Mouse (Mus musculus): ENCODE measurements around the gene Prkg2. TPM values are rescaled to one million over a fixed set of nuclear protein-coding genes. Genes with fewer than 3 reads are reported as not detected.

The Prkg2 gene
- total and polyA plus RNA-seq, 2 experiments from 2014 or later: 2.5 to 2.9 TPM

DNA sequence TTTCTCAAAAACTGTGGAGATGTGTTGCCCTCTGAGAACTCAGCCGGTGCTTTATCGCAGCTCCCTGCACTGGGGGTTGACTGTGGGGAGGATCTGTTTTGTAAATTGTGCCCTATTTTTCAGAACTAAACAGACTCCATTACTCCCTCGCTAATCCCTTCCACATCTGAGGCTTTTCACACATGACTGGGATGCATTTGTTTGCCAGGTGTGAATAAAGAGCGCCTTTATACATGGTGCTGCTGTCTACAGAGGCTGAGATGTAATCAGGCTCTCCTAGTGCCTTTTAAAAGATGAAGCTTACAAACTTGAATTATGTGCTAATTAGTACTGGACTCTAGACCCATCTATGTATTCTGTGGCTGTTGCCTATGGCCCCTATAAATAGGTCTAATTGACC, 50.7 kb downstream of the Prkg2 start:
- Histone ChIP-seq H3K27ac (ENCODE audit: low read depth, low read length) (no peak overlapping the region; the same call in 1 of the 2 replicates), H3K36me3 (ENCODE audit: insufficient read depth, low read length) (no peaks in the 10 kb centered on the region), H3K4me2 (ENCODE audit: low read depth, low read length, poor library complexity, severe bottlenecking) (no peak overlapping the region), H3K9ac (replicated peaks; ENCODE audit: low read length, poor library complexity, severe bottlenecking) (no peak overlapping the region), H3K27me3 (ENCODE audit: insufficient read depth, low read length) (no peaks in the 10 kb centered on the region), H3K4me3 (ENCODE audit: low read depth, low read length) (no peak overlapping the region), H3K9me3 (ENCODE audit: low read length) (no peaks in the 10 kb centered on the region), H3K4me1 (ENCODE audit: insufficient read depth, low read length) (no peaks in the 10 kb centered on the region)
- ATAC-seq (ENCODE audit: low FRiP score): no peak
- 27% methylated on average over 4 of the region's 4 CpGs for WGBS
- TF ChIP-seq CTCF (IDR thresholded peaks at IDR 0.05): no peak
- DNase-seq (ENCODE audit: low spot score): no peak

DNA sequence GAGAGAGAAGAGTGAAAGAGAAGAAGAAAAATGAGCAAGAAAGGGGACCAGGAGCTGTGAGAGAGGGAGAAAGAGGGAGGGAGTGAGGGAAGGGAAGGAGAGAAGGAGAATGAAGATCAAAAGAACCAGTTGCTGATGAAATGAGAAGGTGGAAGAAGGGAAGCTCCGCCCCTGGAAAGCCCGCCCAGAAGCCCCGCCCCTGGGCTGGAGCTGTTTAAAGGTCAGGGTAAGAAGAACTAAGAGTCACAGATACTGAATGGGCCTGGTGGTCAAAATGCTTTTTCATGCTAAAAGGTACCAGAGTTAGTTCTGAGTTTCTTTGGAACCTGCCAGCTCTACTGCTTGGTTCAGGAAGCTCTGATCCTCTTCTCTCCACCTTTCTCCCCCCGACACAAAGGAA, 51.1 kb downstream of the Prkg2 start:
- Histone ChIP-seq H3K4me1 (ENCODE audit: insufficient read depth, low read length) (no peaks in the 10 kb centered on the region), H3K4me3 (ENCODE audit: low read depth, low read length) (no peak overlapping the region), H3K27me3 (ENCODE audit: insufficient read depth, low read length) (no peaks in the 10 kb centered on the region), H3K4me2 (ENCODE audit: low read depth, low read length, poor library complexity, severe bottlenecking) (no peak overlapping the region), H3K9ac (replicated peaks; ENCODE audit: low read length, poor library complexity, severe bottlenecking) (no peak overlapping the region), H3K36me3 (ENCODE audit: insufficient read depth, low read length) (no peaks in the 10 kb centered on the region), H3K9me3 (ENCODE audit: low read length) (no peaks in the 10 kb centered on the region), H3K27ac (ENCODE audit: low read depth, low read length) (no peak overlapping the region)
- DNase-seq (ENCODE audit: low spot score) (no peak), ATAC-seq (ENCODE audit: low FRiP score) (no peak)
- WGBS: 22% methylated on average over 4 of the region's 4 CpGs
- TF ChIP-seq CTCF (IDR thresholded peaks at IDR 0.05): no peak

DNA sequence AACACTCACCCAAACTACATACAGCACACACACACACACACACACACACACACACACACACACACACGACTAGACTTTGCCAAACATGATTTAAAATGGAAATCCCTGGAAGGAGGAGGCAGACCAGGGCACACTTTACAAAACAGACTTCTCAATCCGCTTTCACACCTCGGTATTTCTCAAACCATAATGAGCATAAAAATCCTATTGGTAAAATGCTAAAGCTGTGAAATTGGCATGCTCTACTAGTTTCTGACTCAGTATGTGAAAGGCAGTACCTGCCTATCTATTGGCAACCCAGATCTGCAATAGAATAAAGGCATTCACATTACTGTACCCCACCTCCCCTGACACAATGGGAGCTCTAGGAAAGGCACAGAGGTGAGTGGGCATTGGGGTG, 52.1 kb downstream of the Prkg2 start:
- no peak overlapping the region for H3K4me3 ChIP-seq (ENCODE audit: low read depth, low read length)
- TF ChIP-seq CTCF (IDR thresholded peaks at IDR 0.05): no peak
- no peak overlapping the region for H3K27ac ChIP-seq (ENCODE audit: low read depth, low read length)
- WGBS: 38% methylated on average over 3 of the region's 3 CpGs
- H3K9me3 ChIP-seq (ENCODE audit: low read length): no peaks in the 10 kb centered on the region
- ATAC-seq (ENCODE audit: low FRiP score) (no peak), DNase-seq (ENCODE audit: low spot score) (no peak)
- no peak overlapping the region for H3K4me2 ChIP-seq (ENCODE audit: low read depth, low read length, poor library complexity, severe bottlenecking)
- no peaks in the 10 kb centered on the region for H3K27me3 ChIP-seq (ENCODE audit: insufficient read depth, low read length)
- H3K9ac ChIP-seq (replicated peaks; ENCODE audit: low read length, poor library complexity, severe bottlenecking): no peak overlapping the region
- H3K36me3 ChIP-seq (ENCODE audit: insufficient read depth, low read length): no peaks in the 10 kb centered on the region
- no peaks in the 10 kb centered on the region for H3K4me1 ChIP-seq (ENCODE audit: insufficient read depth, low read length)

DNA sequence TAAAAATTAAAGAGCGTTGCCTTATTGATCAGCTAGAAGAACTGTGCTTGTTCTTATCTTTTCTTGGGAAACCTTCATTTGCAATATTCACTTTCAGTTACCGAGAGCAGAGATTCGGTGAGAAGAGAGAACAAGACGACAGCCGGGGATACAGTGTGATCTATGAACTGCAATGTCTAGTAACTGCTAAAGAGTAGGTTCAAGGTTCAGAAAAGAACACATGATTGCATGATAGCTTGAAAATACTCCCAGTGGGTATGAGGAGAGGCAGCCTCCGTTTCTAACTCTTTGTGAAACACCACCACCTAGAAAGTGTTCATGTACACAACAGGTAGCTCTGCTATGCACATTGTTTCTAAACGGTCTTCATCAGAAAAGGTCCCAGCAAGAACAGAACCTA, 55.8 kb downstream of the Prkg2 start:
- H3K4me1 ChIP-seq (ENCODE audit: insufficient read depth, low read length): no peaks in the 10 kb centered on the region
- WGBS: 86% methylated on average over 7 of the region's 7 CpGs
- DNase-seq (ENCODE audit: low spot score): no peak
- H3K4me2 ChIP-seq (ENCODE audit: low read depth, low read length, poor library complexity, severe bottlenecking): no peak overlapping the region
- TF ChIP-seq CTCF (IDR thresholded peaks at IDR 0.05): no peak
- H3K9me3 ChIP-seq (ENCODE audit: low read length): no peaks in the 10 kb centered on the region
- H3K27ac ChIP-seq (ENCODE audit: low read depth, low read length): no peak overlapping the region
- no peak for ATAC-seq (ENCODE audit: low FRiP score)
- H3K9ac ChIP-seq (replicated peaks; ENCODE audit: low read length, poor library complexity, severe bottlenecking): no peak overlapping the region
- H3K4me3 ChIP-seq (ENCODE audit: low read depth, low read length): no peak overlapping the region
- H3K27me3 ChIP-seq (ENCODE audit: insufficient read depth, low read length): no peaks in the 10 kb centered on the region
- H3K36me3 ChIP-seq (ENCODE audit: insufficient read depth, low read length): no peaks in the 10 kb centered on the region

DNA sequence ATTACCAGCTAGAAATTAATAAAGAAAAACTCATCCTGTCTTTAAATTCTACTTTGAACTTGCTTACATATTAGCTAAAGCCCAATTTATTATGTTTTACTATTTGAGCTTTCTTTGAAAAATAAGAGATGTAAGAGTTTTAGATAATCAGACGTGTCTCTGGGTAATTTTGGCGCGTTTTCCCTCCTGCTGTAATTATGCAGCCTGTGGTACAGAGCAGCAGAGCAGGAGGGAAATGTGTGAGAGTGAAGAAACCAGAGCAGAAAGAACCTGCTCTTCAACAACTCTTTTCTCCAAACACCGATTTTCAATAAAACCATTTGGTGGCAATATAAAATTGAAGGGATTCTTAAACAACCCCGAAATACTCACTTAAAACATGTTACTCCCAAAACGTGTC, 58.8 kb downstream of the Prkg2 start:
- 71% methylated on average over 6 of the region's 6 CpGs for WGBS
- Histone ChIP-seq H3K9ac (replicated peaks; ENCODE audit: low read length, poor library complexity, severe bottlenecking) (no peak overlapping the region), H3K4me2 (ENCODE audit: low read depth, low read length, poor library complexity, severe bottlenecking) (no peak overlapping the region), H3K4me3 (ENCODE audit: low read depth, low read length) (no peak overlapping the region), H3K4me1 (ENCODE audit: insufficient read depth, low read length) (no peaks in the 10 kb centered on the region), H3K9me3 (ENCODE audit: low read length) (no peaks in the 10 kb centered on the region), H3K27me3 (ENCODE audit: insufficient read depth, low read length) (no peaks in the 10 kb centered on the region), H3K36me3 (ENCODE audit: insufficient read depth, low read length) (no peaks in the 10 kb centered on the region), H3K27ac (ENCODE audit: low read depth, low read length) (no peak overlapping the region)
- no peak for TF ChIP-seq CTCF (IDR thresholded peaks at IDR 0.05)
- no peak for ATAC-seq (ENCODE audit: low FRiP score)
- no peak for DNase-seq (ENCODE audit: low spot score)

- peak; percentile 67 for DNase-seq (ENCODE audit: low spot score)
- 31% methylated on average over 10 of the region's 10 CpGs for WGBS
These were observed 61.1 kb downstream of the Prkg2 start for GRCm38 (mm10) chr5:98975877-98976672.

More at GRCm38 (mm10) chr5:98975877-98976672, 61.1 kb downstream of the Prkg2 start:
- Histone ChIP-seq H3K4me3 (ENCODE audit: low read depth, low read length) (no peak overlapping the region), H3K27me3 (ENCODE audit: insufficient read depth, low read length) (no peaks in the 10 kb centered on the region), H3K9me3 (ENCODE audit: low read length) (no peaks in the 10 kb centered on the region), H3K9ac (replicated peaks; ENCODE audit: low read length, poor library complexity, severe bottlenecking) (no peak overlapping the region), H3K36me3 (ENCODE audit: insufficient read depth, low read length) (no peaks in the 10 kb centered on the region), H3K4me1 (ENCODE audit: insufficient read depth, low read length) (no peaks in the 10 kb centered on the region), H3K4me2 (ENCODE audit: low read depth, low read length, poor library complexity, severe bottlenecking) (no peak overlapping the region), H3K27ac (ENCODE audit: low read depth, low read length) (0 out of 2 replicates have a peak overlapping the region, but pooled peaks have one; percentile 12)
- no peak for TF ChIP-seq CTCF (IDR thresholded peaks at IDR 0.05)
- ATAC-seq (ENCODE audit: low FRiP score): no peak
